Mouse (Mus musculus) thymus, adult 2 months (tissue): ENCODE measurements around the gene Tead3. TPM values are rescaled to one million over a fixed set of nuclear protein-coding genes. Genes with fewer than 3 reads are reported as not detected.
A peak's percentile ranks its signal among the peaks of the same experiment; 100 is the strongest.

Experiments
- DNase-seq: peaks from one replicate; pipeline ENCODE4 v3.0.0; 2021
- H3K27ac ChIP-seq: fragments of 200-500 bp; 2 replicates; pipeline ENCODE4 v1.5.1; 2012; ENCODE audit warnings: low read length, control low read depth; ENCODE audit not compliant: control insufficient read depth, insufficient read depth
- H3K27me3 ChIP-seq: fragments of 200-500 bp; 2 replicates; pipeline ENCODE4 v1.6.1; 2012; ENCODE audit warnings: mild to moderate bottlenecking, low read length, moderate library complexity, mixed read lengths; ENCODE audit not compliant: control insufficient read depth, insufficient read depth
- H3K36me3 ChIP-seq: fragments of 200-500 bp; 2 replicates; pipeline ENCODE4 v1.6.1; 2012; ENCODE audit warnings: mild to moderate bottlenecking, low read length, moderate library complexity; ENCODE audit not compliant: control insufficient read depth, insufficient read depth
- H3K4me1 ChIP-seq: fragments of 200-500 bp; replicated peaks from 2 replicates; pipeline ENCODE4 v1.6.1; 2012; ENCODE audit warnings: low read length; ENCODE audit not compliant: control insufficient read depth, insufficient read depth
- H3K4me3 ChIP-seq: fragments of 200-500 bp; 2 replicates; pipeline ENCODE4 v1.5.1; 2012; ENCODE audit warnings: mild to moderate bottlenecking, low read length, control low read depth, moderate library complexity; ENCODE audit not compliant: control insufficient read depth, insufficient read depth
- CTCF ChIP-seq: fragments of 200-500 bp; IDR thresholded peaks from 2 replicates; pipeline ENCODE4 v1.5.1; 2012; ENCODE audit warnings: mild to moderate bottlenecking, control low read depth, low read length, moderate library complexity, borderline replicate concordance; ENCODE audit not compliant: control insufficient read depth, poor library complexity, insufficient read depth; ENCODE audit errors: extremely low read depth
- POLR2A ChIP-seq: fragments of 200-500 bp; IDR thresholded peaks from 2 replicates; pipeline ENCODE4 v1.6.1; 2012; ENCODE audit warnings: mild to moderate bottlenecking, low read length, control low read depth, moderate library complexity; ENCODE audit not compliant: control insufficient read depth, poor library complexity, insufficient read depth; ENCODE audit errors: extremely low read depth
- WGBS: fragments of 180-500 bp; shearing (Covaris S2); methylation state at CpG from one replicate; pipeline ENCODE4 v1.1.7; 2018; 5-methylcytosine and 5-hydroxymethylcytosine counted together
- polyA plus RNA-seq: library from polyadenylated mRNA; depleted of rRNA; stranded (reverse); fragments of >200 nt; gene quantifications from 2 replicates; pipeline ENCODE4 v1.2.3, GENCODE M21; 2012

Gene Tead3
- polyA plus RNA-seq, 1 experiment, result 11.6 TPM

DNA sequence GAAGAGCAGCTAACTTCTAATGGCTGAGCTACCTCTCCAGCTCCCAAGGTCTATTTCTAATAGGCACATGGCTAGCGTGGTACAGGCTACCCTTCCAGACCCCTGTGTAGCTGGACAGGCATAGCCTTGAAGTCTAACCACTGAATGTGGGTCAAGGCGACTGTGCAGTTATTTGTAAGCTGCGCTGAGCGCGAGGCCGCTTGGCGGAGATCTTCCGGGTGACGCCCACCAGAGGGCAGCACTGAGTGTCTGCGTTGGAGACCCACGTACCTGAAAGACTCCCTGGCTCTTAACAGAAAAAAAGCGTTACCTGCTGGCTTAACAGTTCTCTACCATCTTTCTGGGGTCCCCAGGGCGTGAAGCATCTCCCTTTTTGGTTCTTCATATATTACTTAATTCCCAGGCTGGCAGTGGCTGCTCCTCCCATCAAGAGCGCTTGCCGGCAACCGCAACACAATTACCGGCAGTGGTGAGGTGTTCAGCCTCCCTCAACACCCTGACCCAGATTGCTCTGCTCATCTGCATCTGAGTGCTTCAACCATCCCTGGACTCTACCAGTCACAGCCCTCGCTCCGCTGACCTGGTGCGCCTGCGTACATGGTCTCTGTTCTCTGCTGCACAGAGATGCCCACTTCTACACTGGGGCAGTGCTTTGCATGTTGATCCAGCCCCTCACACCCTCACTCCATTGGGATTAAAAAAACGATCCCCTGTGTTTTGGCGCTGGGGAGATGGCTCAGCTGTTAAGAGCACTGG is 35.7 kb upstream of the Tead3 start:
- no peak overlapping the region for H3K4me3 ChIP-seq
- WGBS, result 19% methylated on average over 23 of the region's 23 CpGs
- no peaks in the 10 kb centered on the region; the same call in 1 of the 2 replicates for H3K27me3 ChIP-seq
- DNase-seq, result peak; percentile 85
- H3K36me3 ChIP-seq, result no peaks in the 10 kb centered on the region
- H3K27ac ChIP-seq, result no peak overlapping the region
- peaks cover 4% of the 10 kb centered on the region for H3K4me1 ChIP-seq
- peak; percentile 96 for TF ChIP-seq CTCF
- no peak for TF ChIP-seq POLR2A

DNA sequence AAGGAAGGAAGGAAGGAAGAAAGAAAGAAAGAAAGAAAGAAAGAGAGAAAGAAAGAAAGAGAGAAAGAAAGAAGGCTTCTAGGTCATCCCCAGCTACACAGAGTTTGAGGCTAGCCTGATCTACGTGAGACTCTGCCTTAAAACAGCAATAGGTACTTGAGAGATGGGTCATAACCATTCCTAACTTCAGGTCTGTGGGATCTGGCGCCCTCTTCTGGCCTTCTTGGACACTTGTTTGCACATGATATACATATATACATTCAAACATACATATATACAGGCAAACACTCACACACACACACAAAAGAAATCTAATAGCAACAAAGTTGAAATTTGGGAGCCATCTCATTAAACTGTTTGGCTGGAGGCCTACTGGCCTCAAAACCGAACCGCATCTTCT is 33.7 kb upstream of the Tead3 start:
- Histone ChIP-seq H3K4me3 (no peak overlapping the region), H3K36me3 (no peaks in the 10 kb centered on the region), H3K27me3 (no peaks in the 10 kb centered on the region; the same call in 1 of the 2 replicates), H3K27ac (no peak overlapping the region), H3K4me1 (peaks cover 4% of the 10 kb centered on the region)
- TF ChIP-seq CTCF (no peak), POLR2A (no peak)
- 87% methylated on average over 4 of the region's 4 CpGs for WGBS
- peak; percentile 46 for DNase-seq

DNA sequence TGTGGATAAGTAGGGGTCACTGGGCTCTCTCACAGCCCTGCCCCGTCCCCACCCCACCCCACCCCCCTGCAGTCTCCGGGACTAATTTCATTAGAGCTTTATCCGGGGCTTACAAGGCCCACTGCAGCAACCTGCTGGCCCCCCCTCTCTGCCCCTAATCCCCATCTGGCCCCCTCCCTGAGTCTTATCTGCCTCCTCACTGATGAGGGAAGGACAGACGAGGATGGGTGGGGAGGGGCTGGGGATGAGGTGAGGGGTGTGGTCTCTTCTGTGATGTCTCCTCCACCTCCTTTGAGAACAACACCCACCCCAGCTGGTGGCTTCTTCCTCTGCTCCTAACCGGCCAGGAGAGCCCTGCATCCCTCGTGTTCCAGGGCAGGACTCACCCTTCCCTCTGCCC is 29.6 kb upstream of the Tead3 start:
- Histone ChIP-seq H3K4me3 (no peak overlapping the region), H3K4me1 (peaks cover 6% of the 10 kb centered on the region), H3K36me3 (no peaks in the 10 kb centered on the region), H3K27me3 (no peaks in the 10 kb centered on the region; the same call in 1 of the 2 replicates), H3K27ac (no peak overlapping the region)
- TF ChIP-seq POLR2A, result no peak
- no peak for TF ChIP-seq CTCF
- no peak for DNase-seq
- 36% methylated on average over 6 of the region's 6 CpGs for WGBS

DNA sequence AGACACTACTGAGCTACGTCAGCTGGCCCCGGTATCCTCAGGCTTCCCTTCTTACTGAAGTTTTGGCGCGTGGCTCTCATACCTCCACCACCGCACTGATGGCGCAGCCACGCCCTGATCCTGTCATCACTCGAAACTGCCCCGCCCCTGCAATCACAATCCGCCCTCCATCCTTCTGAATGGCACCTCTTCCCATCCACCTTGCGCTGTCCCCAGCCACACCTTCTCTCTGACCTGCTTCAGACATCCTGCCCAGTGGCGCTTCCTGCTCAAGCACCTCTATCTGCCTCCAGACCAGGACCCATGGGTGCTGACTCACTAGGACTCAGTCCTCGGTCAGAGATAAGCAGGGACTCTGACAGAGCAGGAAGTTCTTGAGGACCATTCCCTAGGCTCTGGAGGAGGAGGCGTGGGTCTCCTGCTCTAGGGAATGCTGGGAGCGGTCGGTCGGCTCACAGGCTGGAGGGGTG is 25.0 kb upstream of the Tead3 start:
- Histone ChIP-seq H3K36me3 (no peaks in the 10 kb centered on the region), H3K27ac (no peak overlapping the region), H3K4me1 (peaks cover 16% of the 10 kb centered on the region), H3K4me3 (no peak overlapping the region), H3K27me3 (no peaks in the 10 kb centered on the region; the same call in 1 of the 2 replicates)
- TF ChIP-seq CTCF, result no peak
- no peak for TF ChIP-seq POLR2A
- DNase-seq, result peak; percentile 15
- WGBS, result 14% methylated on average over 17 of the region's 17 CpGs

DNA sequence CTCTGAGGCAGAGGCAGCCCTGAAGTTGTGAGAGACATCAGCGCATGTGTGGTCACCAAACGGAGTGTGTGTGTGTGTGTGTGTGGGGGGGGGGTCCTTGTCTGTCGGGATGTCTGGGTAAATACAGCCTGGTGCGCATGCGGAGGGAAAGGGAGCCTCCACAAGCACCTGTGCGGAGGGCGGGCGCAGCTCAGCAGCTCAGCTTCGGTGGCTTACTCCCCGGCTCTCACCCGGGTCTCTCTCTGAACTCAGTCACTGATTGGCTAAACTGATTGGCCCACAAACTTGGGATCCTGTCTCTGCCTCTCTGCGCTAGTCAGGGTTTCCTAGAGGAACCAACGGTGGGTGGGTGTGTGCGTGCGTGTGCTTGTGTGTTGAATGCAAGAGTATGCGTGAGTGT is 23.9 kb upstream of the Tead3 start:
- DNase-seq, result peak; percentile 77
- TF ChIP-seq POLR2A, result no peak
- Histone ChIP-seq H3K27me3 (no peaks in the 10 kb centered on the region; the same call in 1 of the 2 replicates), H3K36me3 (no peaks in the 10 kb centered on the region), H3K4me3 (peak overlapping the region; percentile 25), H3K27ac (peak overlapping the region; percentile 66), H3K4me1 (peaks cover 16% of the 10 kb centered on the region)
- WGBS, result 11% methylated on average over 16 of the region's 16 CpGs

DNA sequence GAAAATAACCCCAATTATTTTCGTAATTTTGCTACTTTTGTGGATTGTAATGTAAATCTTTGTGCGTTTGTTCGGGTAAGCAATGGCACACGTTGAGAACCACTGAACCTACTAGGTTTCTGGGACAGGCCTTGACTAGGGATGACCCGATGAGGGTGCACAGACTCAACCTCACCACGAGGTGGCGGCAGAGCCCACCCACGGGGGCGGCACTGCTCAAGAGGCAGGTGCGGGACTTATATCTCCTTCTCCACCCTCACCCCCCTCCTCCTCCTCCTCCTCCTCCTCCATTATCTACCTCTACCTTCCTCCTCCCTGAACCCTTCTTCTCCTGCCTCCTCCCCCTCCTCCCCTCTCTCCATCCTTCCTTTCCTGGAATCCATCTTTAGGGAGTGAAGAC is 23.2 kb upstream of the Tead3 start:
- Histone ChIP-seq H3K4me3 (peak overlapping the region; percentile 25; the same call in 1 of the 2 replicates), H3K36me3 (no peaks in the 10 kb centered on the region), H3K27me3 (no peaks in the 10 kb centered on the region; the same call in 1 of the 2 replicates), H3K4me1 (peaks cover 16% of the 10 kb centered on the region), H3K27ac (peak overlapping the region; percentile 66)
- TF ChIP-seq CTCF, result peak; percentile 95; the same call in 1 of the 2 replicates
- no peak for TF ChIP-seq POLR2A
- 20% methylated on average over 10 of the region's 10 CpGs for WGBS
- peak; percentile 87 for DNase-seq

DNA sequence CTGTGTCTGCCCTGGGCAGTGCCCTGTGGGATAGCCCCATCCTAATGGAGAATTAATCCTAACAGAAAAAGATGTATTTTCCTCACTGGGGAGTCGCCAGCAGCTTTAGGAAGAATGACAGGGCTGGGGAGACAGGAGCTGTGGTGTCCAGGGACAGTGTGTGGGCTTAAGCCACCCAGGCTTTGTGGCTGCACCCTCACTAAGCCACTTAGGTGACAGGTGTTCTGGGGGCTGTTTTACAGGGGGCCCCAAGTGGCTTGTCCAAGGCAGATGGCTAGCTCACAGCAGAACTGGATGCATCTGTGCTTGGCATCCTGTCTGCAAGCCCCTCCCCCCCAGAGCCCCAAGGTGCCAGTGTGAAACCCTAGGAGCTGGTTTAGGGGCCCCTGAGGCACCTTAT is 21.3 kb upstream of the Tead3 start:
- WGBS, result 86% methylated on average over 1 of the region's 1 CpGs
- no peaks in the 10 kb centered on the region for H3K27me3 ChIP-seq
- no peaks in the 10 kb centered on the region for H3K36me3 ChIP-seq
- no peak for TF ChIP-seq CTCF
- no peak for TF ChIP-seq POLR2A
- no peak for DNase-seq
- H3K27ac ChIP-seq, result no peak overlapping the region
- H3K4me3 ChIP-seq, result no peak overlapping the region
- peaks cover 16% of the 10 kb centered on the region for H3K4me1 ChIP-seq
